Mouse (Mus musculus) liver, embryonic 16.5 days (tissue): ENCODE results near the gene Wbp4. TPM values are rescaled to one million over a fixed set of nuclear protein-coding genes. Genes with fewer than 3 reads are reported as not detected.

Experiments used
- ATAC-seq: fragments of 200-750 bp; cut with Nextera tagmentation; 2 replicates; pipeline ENCODE4 v1.8.0; 2017; ENCODE audit warnings: low read depth, mild to moderate bottlenecking, moderate number of reproducible peaks, moderate library complexity
- H3K27ac ChIP-seq: fragments of 300-500 bp; sonication (generic); 2 replicates; pipeline ENCODE4 v1.5.1; 2014; ENCODE audit warnings: mild to moderate bottlenecking, low read length
- H3K27me3 ChIP-seq: fragments of 300-500 bp; sonication (generic); 2 replicates; pipeline ENCODE4 v1.6.1; 2014; ENCODE audit warnings: low read depth, low read length, mixed read lengths; ENCODE audit not compliant: control insufficient read depth, insufficient read depth
- H3K36me3 ChIP-seq: fragments of 300-500 bp; sonication (generic); 2 replicates; pipeline ENCODE4 v1.6.1; 2014; ENCODE audit warnings: mild to moderate bottlenecking; ENCODE audit not compliant: control insufficient read depth, insufficient read depth
- H3K4me1 ChIP-seq: fragments of 300-500 bp; sonication (generic); 2 replicates; pipeline ENCODE4 v1.6.1; 2014; ENCODE audit warnings: low read depth, low read length, mixed read lengths; ENCODE audit not compliant: control insufficient read depth
- H3K4me2 ChIP-seq: fragments of 300-500 bp; sonication (generic); 2 replicates; pipeline ENCODE4 v1.6.1; 2014; ENCODE audit warnings: low read depth, low read length, mixed read lengths
- H3K4me3 ChIP-seq: fragments of 300-500 bp; sonication (generic); 2 replicates; pipeline ENCODE4 v1.5.1; 2014; ENCODE audit warnings: low read depth, mild to moderate bottlenecking, low read length
- H3K9ac ChIP-seq: fragments of 300-500 bp; sonication (generic); 2 replicates; pipeline ENCODE4 v1.6.1; 2014; ENCODE audit warnings: low read depth, low read length
- H3K9me3 ChIP-seq: fragments of 300-500 bp; sonication (generic); replicated peaks from 2 replicates; pipeline ENCODE4 v1.6.1; 2016; ENCODE audit warnings: low read length; ENCODE audit not compliant: control insufficient read depth
- WGBS: fragments of 180-500 bp; shearing (Covaris S2); extraction: QIAGEN DNeasy Blood & Tissue Kit; methylation state at CpG from one replicate; pipeline ENCODE4 v1.1.7; 2014; ENCODE audit not compliant: insufficient replicate concordance; 5-methylcytosine and 5-hydroxymethylcytosine counted together
- polyA plus RNA-seq: library from polyadenylated mRNA; unstranded; fragments of >200 nt; fragmentation: Nextera tagmentation; extraction: Ambion mirVana; gene quantifications from 2 replicates; pipeline ENCODE4 v1.2.1, GENCODE M21; 2015

The Wbp4 gene
- polyA plus RNA-seq, 1 experiment from 2014 or later, result 13.0 TPM

- Histone ChIP-seq H3K9ac (no peak overlapping the region), H3K4me1 (peaks cover 38% of the 10 kb centered on the region), H3K36me3 (peaks cover 3% of the 10 kb centered on the region; the same call in 1 of the 2 replicates), H3K4me2 (no peak overlapping the region), H3K27ac (peak overlapping the region; percentile 8; the same call in 1 of the 2 replicates), H3K9me3 (no peaks in the 10 kb centered on the region), H3K4me3 (no peak overlapping the region), H3K27me3 (no peaks in the 10 kb centered on the region)
- no peak for ATAC-seq
- WGBS, result 33% methylated on average over 4 of the region's 4 CpGs
Observed at GRCm38 (mm10) chr14:79500756-79501155, 19.4 kb upstream of the Wbp4 start.

DNA sequence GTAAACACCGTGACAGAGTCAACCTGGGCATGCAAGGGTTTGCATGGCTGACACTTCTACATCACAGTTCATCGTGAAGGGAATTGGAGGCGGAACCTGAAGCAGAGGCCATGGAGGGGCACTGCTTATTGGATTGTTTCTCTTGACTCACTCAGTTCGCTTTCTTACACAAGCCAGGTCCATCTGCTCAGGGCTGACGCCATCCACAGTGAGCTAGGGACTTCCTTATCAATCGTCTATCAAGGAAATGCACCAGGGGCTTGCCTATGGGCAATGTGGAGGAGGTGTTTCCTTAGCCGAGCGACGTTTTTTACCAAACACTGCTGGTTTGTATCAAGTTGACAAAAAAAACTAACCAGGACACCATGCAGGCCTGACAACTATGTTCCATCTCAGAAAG, 18.0 kb upstream of the Wbp4 start:
- no peak overlapping the region for H3K4me3 ChIP-seq
- no peak overlapping the region for H3K4me2 ChIP-seq
- H3K9ac ChIP-seq, result no peak overlapping the region
- H3K9me3 ChIP-seq, result no peaks in the 10 kb centered on the region
- 32% methylated on average over 9 of the region's 9 CpGs for WGBS
- no peaks in the 10 kb centered on the region for H3K27me3 ChIP-seq
- H3K4me1 ChIP-seq, result peaks cover 34% of the 10 kb centered on the region
- peaks cover 3% of the 10 kb centered on the region; the same call in 1 of the 2 replicates for H3K36me3 ChIP-seq
- 0 out of 2 replicates have a peak, but pooled peaks have one; percentile 23 for ATAC-seq
- no peak overlapping the region for H3K27ac ChIP-seq

DNA sequence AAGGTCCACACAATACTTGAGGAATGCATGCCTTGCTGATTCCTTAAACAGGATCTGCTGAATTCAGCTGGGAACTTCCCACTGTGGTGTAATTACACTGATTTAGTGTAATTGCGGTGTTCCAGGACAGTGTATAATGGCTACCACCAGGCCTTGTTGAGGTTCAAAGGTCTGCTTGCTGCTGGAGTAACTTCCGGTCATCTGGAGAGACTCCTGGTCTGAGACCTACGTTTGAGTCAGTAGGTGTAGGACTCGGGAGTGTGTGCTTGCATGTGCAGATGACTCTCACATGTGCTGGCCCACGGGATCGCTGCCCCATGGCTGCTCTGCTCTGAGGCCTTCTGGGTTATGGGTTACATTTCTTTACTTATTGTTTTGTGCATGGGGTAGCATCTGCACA, 13.0 kb upstream of the Wbp4 start:
- Histone ChIP-seq H3K9ac (no peak overlapping the region), H3K4me3 (no peak overlapping the region), H3K4me2 (no peak overlapping the region), H3K27me3 (no peaks in the 10 kb centered on the region), H3K9me3 (no peaks in the 10 kb centered on the region), H3K27ac (no peak overlapping the region), H3K4me1 (peaks cover 6% of the 10 kb centered on the region), H3K36me3 (peaks cover 4% of the 10 kb centered on the region)
- 82% methylated on average over 6 of the region's 6 CpGs for WGBS
- ATAC-seq, result 0 out of 2 replicates have a peak, but pooled peaks have one; percentile 10

DNA sequence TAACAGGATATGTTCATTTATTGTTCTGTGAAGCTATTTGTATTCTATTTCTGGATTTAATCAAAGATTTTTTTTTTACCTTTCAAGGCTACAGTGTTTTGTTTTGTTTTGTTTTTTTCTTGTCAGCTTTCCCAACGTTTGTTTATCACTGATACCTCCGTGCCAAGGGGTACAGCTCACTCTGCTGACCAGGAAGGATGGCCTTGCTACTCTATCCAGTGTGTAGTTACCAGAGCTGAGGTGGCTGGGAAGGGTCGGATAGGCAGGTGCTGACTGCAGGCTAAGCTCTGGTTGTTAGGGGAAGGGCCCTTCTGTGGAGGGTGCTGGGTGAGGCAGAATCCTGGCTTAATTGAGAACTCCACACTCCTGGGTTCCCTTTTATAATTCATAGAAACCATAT, 8.9 kb upstream of the Wbp4 start:
- no peaks in the 10 kb centered on the region for H3K27me3 ChIP-seq
- H3K4me1 ChIP-seq, result peaks cover 28% of the 10 kb centered on the region
- no peak overlapping the region for H3K4me3 ChIP-seq
- H3K9ac ChIP-seq, result no peak overlapping the region
- no peak overlapping the region for H3K27ac ChIP-seq
- 66% methylated on average over 3 of the region's 3 CpGs for WGBS
- no peak overlapping the region for H3K4me2 ChIP-seq
- ATAC-seq, result no peak
- H3K9me3 ChIP-seq, result no peaks in the 10 kb centered on the region
- H3K36me3 ChIP-seq, result peaks cover 4% of the 10 kb centered on the region

DNA sequence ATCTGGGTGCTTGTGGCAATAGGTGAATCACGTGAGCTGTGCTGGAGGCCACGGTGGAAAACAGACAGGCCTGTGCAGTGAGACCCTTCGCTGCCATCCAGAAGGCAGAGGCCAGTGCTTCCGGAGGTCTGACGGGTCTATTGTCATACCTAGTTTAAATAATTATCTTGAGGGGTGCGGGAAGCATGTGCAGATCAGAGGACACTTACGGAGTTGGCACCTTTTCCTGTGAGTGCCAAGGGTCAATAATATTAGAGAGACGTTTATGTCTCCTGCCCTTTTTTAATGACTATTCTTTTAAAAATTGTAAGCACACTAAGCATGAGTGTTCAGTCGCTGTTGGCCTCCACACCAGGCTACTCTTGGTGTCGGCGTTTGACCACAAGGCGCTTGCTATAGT, 7.8 kb upstream of the Wbp4 start:
- no peak overlapping the region for H3K27ac ChIP-seq
- H3K27me3 ChIP-seq, result no peaks in the 10 kb centered on the region
- WGBS, result 69% methylated on average over 12 of the region's 12 CpGs
- H3K4me1 ChIP-seq, result peaks cover 37% of the 10 kb centered on the region
- no peak overlapping the region for H3K9ac ChIP-seq
- no peak for ATAC-seq
- no peak overlapping the region for H3K4me3 ChIP-seq
- no peaks in the 10 kb centered on the region for H3K9me3 ChIP-seq
- H3K36me3 ChIP-seq, result peaks cover 4% of the 10 kb centered on the region
- H3K4me2 ChIP-seq, result no peak overlapping the region

DNA sequence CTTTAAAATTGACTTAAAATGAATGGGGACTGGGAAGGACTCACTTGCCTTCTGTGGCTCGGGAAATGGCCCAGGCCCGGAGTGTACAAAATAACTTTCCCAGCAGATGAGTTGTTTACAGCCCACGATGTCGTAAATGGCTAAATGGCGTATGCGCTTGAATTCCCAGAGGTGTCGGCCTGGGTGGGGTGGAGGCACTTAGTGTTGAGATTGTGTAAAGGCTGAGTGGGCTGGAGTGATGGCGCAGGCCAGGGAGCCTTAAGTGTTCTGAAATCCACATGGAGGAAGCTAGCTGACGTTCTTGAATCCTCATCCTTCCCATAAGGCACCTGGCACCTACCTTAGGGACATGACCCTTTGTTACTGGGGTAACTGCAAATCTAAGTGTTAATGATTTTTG, 7.2 kb upstream of the Wbp4 start:
- no peaks in the 10 kb centered on the region for H3K27me3 ChIP-seq
- H3K4me1 ChIP-seq, result peaks cover 43% of the 10 kb centered on the region
- no peak overlapping the region for H3K4me3 ChIP-seq
- no peaks in the 10 kb centered on the region for H3K9me3 ChIP-seq
- H3K27ac ChIP-seq, result no peak overlapping the region
- 79% methylated on average over 9 of the region's 9 CpGs for WGBS
- H3K4me2 ChIP-seq, result no peak overlapping the region
- H3K9ac ChIP-seq, result no peak overlapping the region
- H3K36me3 ChIP-seq, result peaks cover 4% of the 10 kb centered on the region
- no peak for ATAC-seq

DNA sequence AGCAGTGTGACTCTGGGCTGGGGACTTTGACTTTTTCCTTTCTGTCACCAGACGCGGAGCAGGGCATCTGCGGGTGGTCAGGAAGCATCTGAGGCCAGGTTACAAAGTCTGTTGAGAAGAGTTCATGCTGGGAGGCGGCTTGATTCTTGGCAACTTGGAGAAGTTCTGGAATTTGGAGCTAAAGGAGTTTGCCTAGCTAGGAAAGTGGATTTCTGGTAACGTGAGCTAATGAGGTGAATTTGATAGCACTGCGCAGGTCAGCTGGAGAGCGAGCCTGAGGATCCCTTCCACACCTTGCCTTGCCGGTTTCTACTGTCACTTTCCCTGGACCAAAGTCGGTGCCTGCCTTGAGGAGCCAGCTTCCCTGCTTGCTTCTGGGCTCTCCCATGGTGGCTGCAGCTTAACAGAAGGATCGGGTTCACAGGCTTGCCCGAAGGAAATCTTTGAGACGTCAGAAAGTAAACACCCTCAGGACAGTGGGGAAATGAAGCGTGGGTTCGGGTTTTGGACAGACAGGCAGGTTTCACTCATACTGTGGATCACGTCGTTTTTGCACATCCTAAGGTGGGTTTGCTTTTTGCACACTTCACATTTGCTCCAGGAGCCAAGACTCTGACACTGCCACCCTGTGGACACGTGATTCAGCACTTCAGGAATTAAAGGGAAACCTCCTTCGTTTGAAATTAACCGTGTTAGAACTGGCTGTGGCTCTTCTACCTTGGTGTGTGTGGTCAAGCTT, 5.8 kb upstream of the Wbp4 start:
- Histone ChIP-seq H3K9ac (peak overlapping the region; percentile 52), H3K36me3 (peaks cover 4% of the 10 kb centered on the region), H3K27ac (peak overlapping the region; percentile 60), H3K9me3 (no peaks in the 10 kb centered on the region), H3K4me2 (peak overlapping the region; percentile 74), H3K4me3 (peak overlapping the region; percentile 57), H3K4me1 (peaks cover 51% of the 10 kb centered on the region), H3K27me3 (no peaks in the 10 kb centered on the region)
- peak; percentile 65 for ATAC-seq
- WGBS, result 7% methylated on average over 19 of the region's 19 CpGs

- no peak; the same call in 1 of the 2 replicates for ATAC-seq
- Histone ChIP-seq H3K9me3 (no peaks in the 10 kb centered on the region), H3K4me1 (peaks cover 51% of the 10 kb centered on the region)
Observed at GRCm38 (mm10) chr14:79486617-79486992, 5.3 kb upstream of the Wbp4 start.

DNA sequence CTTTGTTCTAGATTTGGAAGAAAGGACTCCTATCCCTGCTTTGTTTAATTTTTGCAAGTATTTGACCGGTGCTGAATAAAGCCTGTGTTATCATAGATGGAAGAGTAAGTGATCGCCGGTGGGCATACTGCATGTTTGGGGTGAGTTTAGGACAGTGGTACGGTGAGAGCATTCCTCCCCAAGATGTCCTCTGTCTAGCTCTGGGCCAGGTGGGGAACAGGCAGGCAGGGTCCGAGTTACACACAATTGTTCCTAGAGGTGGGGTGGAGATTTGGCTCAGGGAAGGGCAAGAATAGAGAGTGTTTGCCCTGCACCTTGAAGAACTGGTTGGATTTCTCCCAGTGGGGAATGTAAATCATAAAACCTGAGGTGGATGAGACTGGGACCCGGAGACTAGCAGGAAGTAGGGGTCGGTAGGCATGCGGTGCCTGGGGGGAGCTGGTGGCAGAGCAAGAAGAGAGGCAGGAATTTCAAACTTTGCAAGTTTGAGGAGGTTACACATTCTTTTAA, 2.3 kb upstream of the Wbp4 start:
- Histone ChIP-seq H3K4me1 (peaks cover 62% of the 10 kb centered on the region), H3K9me3 (no peaks in the 10 kb centered on the region), H3K36me3 (peaks cover 3% of the 10 kb centered on the region; the same call in 1 of the 2 replicates), H3K4me2 (peak overlapping the region; percentile 74), H3K27ac (peak overlapping the region; percentile 29; the same call in 1 of the 2 replicates), H3K27me3 (no peaks in the 10 kb centered on the region), H3K4me3 (peak overlapping the region; percentile 99), H3K9ac (peak overlapping the region; percentile 100)
- no peak for ATAC-seq
- WGBS, result 60% methylated on average over 8 of the region's 8 CpGs

More at GRCm38 (mm10) chr14:79486617-79486992, 5.3 kb upstream of the Wbp4 start:
- Histone ChIP-seq H3K4me3 (peak overlapping the region; percentile 57), H3K4me2 (peak overlapping the region; percentile 74), H3K27me3 (no peaks in the 10 kb centered on the region), H3K27ac (peak overlapping the region; percentile 60), H3K36me3 (peaks cover under 1% of the 10 kb centered on the region; the same call in 1 of the 2 replicates), H3K9ac (peak overlapping the region; percentile 52)
- WGBS, result 6% methylated on average over 8 of the region's 8 CpGs
